Mouse (Mus musculus) CD4-positive naive resting alpha-beta T cell, adult 57 days (primary cell): ENCODE data around the gene Tubb4b. TPM values are rescaled to one million over a fixed set of nuclear protein-coding genes. Genes with fewer than 3 reads are reported as not detected.

Experiments
- total RNA-seq: library from RNA; stranded (reverse); gene quantifications from one replicate; pipeline ENCODE4 v1.2.4, GENCODE M21; 2023

Gene Tubb4b
- total RNA-seq = 113 TPM

DNA sequence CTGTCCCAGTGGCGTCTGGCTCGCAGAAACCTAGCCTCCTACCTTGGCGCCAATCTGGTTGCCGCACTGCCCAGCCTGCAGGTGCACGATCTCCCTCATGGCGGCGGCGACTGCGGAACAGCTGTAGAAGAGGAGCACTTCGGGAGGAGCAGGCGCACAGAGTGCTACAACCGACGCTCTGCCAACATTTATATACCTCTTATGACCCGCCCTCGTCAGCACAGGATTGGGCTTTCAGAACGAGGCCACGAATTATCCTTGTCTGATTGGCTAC, at the start of gene Tubb4b:
TSS of gene Tubb4b (minus strand) at position 211 of the 274 bp plus-strand sequence.

DNA sequence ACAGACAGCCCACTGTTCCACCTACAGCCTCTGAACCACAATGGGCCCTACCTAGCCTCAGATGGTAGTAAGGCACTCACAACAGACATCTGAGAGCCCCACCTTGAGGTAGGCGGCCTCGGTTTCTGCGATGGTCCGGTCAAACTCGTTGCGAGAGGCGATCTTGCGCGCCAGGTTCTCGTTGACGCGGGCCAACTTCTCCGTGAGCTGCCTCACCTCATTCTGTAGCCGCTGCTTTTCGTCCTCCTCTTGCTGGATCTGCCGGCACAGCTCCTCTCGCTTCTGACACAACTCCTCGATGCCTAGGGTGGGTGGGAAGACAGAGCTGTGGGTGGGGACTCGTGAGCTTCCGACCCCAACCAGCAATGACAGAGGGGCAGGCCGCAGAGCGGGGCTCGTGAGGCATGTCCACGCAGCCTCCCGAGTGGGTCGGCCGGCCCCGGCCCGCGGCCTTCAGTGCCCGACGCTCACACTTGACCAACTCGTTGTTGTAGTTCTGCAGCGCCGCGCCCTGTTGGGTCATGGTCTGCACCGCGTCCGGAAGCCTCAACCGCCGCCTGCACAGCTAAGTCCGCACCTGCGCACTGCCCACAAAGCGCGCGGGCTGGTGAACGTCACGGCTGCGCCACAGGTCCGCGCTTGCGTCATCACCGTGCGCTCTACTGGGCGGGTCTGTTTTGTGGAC, 47.5 kb upstream of the Tubb4b start, which contains the start of the genes Ssna1 and Anapc2:
TSS of gene Ssna1 (minus strand) at position 612 of the 685 bp plus-strand sequence.
TSS of gene Anapc2 (plus strand) at position 652 of the 685 bp plus-strand sequence.

DNA sequence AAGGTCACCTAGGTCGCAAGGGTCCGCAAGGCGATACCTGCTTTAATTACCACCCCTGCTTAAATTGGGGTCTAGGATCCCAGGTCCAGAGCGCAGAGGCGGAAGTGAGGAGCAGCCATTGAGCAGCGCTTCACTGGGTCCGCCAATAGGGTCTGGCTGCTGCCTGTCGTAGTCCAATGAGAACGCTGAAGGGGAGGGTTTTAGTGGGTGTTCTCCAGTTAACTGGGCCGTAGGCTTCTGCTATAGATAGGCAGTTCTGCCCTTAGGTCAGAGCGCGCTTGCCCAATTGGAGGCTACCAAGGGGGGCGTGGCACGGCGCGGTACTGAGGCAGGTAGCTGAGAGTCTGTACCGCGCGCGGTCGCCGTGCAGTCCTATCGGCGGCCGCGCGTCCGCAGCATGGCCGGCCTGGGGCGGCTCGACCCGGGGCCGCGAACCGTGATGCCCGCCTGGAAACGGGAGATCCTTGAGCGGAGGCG, 37.8 kb upstream of the Tubb4b start, which contains the start of gene Tprn:
TSS of gene Tprn (plus strand) at position 328 of the 477 bp plus-strand sequence.

DNA sequence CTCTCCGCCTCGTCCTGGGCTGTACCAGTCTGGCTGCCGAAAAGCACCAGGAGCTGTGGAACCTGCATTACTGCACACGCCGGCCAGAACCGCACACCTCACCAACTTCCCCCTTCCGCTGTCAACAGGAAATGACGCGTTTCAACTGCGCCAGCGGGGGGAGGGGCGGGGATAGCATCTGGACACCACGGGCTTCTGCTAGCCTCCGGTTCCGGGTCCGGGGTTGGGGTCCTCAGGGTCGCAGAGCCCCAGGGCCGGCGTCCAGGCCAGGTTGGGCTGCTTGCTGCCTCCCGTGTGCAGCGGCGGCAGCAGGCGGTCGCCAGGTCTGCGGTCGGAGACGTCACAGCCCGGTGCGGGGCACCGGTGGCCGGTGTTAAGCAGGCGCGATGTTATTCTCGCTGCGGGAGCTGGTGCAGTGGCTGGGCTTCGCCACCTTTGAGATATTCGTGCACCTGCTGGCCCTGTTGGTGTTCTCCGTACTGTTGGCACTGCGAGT, 30.8 kb upstream of the Tubb4b start, which contains the start of gene Tmem203:
TSS of gene Tmem203 (plus strand) at position 156 of the 496 bp plus-strand sequence.

DNA sequence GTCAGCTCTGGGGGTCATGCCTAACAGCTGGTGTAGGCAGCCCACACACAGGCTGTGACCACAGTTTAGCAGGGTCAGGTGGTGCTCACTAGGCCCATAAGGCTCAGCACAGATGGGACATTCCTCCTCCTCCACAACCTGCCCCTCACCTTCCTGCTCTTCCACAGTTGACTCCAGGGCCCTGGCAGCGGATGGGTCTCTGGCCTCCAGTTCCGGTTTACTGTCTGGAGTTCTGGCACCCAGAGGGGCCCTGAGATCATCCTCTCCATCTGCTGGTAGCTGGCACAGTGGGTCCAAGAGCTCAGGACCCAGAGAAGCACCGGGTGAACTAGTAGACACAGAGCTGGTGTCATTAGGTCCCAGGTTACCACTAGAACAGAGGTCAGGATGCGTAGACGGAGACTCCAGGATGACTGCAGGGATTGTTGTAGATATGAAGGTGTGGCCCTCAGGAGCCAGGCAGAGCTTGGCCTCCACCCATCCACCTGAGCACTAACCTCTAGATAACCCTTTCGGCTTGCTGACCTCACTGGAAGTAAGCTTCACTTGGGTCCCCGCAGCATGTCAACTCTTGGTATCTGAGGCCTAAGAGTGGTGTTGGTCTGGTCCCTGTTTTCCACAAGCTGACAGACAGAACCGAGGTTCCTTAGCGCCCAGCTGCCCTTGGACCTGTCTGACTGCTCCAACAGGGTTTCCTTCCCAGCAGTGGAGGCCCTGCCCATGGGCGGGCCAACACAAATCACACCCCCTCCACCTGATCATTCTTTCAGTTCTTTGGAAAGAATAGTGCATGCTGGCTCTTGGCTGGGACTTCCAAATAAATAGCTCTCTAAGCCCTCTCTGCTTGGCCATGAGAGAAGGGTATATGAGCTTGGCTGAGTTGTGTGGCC, 21.9 kb upstream of the Tubb4b start, which contains the start of gene AL732309.1:
TSS of gene AL732309.1 (minus strand) at position 681 of the 890 bp plus-strand sequence.

DNA sequence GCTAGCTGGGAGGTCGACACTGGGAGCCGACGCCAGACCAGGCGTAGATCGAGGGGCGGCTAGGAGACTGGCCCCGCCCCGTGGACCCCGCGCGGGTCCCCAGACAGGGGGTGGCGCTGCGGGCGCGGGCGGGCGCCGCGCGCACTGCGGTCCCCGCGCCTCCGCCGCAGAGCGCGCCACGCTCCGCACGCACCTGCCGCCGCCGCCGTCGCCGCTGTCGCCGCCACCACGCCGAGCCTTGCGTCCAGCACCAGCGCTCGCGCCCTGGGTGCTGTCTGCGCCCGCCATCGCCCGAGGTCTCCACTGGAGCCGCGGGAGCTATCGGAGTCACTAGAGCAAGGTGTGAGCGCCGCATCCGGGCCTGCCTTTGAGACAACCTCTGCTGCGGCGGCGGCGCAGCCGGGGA, 17.6 kb upstream of the Tubb4b start, which contains the start of the genes Rnf208 and Cysrt1:
TSS of gene Rnf208 (plus strand) at position 155 of the 406 bp plus-strand sequence.
TSS of gene Cysrt1 (minus strand) at position 352 of the 406 bp plus-strand sequence.

DNA sequence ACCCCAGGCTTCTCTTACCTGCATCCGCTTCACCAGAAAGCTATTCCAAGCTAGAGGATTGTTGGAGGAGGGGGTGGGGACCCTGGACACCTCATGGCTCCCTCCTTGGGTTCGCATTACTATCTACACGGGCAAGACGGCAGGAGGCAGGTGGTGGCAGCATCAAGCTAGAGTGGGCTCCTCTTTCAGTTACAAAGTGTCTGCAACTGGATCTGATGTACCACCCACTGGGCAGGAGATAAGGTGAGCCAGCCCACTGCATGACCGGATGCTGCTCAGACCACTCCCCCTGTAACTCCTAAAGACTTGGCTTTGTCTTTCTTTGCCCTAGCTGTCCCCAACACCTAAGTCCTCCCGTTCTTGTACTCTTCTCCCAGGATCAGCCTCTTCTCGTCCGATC, 12.1 kb upstream of the Tubb4b start, which contains the start of gene Rnf224:
TSS of gene Rnf224 (minus strand) at position 174 of the 400 bp plus-strand sequence.

DNA sequence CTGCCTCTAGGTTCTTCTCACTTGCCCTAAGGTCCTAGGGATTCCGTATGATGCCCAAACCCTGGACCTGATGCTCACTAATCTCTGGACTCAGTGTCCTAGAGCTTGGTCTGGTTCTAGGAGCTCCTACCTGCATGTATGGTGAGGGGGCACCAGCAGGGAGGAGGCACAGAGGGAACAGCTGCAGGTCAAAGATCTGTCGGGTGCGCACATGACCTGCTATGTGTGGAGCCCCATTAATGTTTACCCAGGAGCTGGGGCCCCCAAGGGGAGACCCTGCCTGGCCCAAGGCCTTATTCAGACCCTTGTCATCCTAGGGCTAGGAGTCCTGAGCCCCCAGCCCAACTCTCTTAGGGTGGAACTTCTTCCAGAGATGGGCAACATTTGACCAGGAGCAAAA, 9.5 kb upstream of the Tubb4b start, which contains the start of gene Slc34a3:
TSS of gene Slc34a3 (minus strand) at position 315 of the 400 bp plus-strand sequence.

DNA sequence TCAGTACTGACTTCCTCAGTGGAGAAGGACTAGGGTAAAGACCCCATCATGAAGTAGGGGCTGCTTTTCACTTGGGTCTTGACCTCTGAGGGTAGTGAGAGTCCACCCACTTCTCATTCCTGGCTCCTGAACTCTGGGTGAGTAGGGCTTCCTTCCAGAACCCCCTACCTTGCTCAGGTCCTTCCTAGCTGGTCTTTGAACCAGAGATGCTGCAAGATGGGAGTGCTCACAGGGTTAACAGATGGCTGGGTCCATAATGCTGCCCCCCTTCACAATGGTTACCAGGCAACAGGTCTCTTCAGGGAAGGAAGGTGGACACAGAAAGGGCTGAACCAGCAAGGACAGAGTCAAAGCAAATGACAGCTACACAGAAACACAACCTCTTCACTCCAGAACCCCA, 6.1 kb downstream of the Tubb4b start, which contains the start of gene Fam166a:
TSS of gene Fam166a (plus strand) at position 301 of the 400 bp plus-strand sequence.

DNA sequence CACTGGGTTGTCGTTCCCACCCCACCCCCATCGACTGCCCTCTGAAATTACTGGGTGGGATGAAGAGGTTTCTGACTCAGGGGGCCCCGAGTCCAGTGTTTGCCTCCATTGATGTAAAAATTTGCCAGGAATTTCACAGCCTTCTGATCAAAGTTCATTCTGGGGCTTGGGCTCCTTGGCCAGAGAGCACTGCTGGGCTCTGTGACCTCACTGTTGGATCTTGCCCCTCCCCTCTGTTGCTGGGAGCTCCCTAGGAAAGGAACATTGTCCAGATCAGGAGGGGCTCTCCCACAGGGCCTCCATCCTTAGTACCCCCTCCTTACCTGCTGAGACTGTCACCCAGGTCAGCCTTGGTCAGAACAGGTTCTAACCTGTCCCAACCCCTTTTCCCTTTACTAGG, 10.1 kb downstream of the Tubb4b start, which contains the start of gene Stpg3:
TSS of gene Stpg3 (minus strand) at position 194 of the 400 bp plus-strand sequence.

DNA sequence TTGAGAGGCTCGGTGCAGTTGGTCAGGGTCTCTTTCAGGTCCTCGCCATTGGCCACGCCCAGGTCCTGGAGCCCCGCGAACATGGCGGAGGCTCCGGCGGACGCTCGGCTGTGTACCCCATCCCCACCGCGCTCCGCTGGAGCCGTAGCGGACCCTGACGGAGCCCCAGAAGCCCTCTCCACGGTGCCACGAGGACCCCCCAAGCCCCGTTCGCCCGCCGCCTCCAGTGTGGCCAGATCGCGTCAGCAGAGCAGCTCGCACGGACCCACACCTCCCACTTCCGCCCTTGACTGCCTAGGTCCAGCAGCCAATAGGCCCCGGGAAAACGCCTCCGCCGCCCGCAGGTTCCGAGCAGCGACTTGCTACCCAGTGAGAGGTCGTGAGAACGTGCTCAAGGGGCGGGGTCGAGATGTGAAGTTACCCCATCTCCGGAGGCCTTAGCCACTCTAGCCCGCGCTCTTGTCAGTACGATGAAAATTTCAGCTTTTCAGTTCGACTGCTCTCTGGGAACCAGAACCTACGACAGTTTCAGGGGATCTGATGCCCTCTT, 13.3 kb downstream of the Tubb4b start, which contains the start of gene Nelfb:
TSS of gene Nelfb (minus strand) at position 369 of the 550 bp plus-strand sequence.

DNA sequence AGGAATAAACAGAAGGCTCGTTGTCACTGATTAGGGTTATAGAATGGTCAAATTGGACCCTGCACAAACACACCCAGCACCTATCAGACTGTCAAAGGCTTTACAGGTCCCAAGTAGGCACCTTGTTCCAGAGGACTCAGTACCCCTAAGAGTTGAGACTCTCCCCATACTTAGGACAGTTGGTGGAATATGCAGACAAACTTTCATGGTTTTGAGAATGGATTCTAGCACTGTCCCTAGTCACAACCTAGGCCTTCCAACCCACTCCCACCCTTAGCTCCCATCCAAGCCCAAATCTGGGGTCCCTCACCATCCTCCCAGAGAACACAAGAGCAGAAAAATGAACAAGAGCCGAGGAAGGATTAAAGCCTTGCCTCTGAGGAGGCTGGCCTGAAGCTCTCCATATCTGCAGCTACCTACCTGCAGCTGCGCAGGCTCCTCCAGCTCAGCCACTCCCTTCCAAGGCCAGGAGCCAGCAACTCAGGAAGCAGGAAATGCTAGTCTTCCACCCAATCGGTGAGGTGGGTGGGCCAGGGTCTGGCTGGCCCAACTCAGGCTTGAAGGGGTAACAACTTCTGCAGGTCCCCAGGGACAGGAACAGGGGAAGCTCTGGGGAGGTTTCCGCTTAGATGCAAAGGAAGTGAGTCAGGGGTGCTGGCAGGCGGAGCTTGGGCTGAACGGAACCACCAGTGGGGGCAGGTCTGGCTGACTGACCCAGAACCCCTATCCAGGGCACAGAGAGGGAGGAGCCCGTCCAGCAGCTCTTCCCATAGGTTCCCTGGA, 28.1 kb downstream of the Tubb4b start, which contains the start of gene Tor4a:
TSS of gene Tor4a (minus strand) at position 715 of the 783 bp plus-strand sequence.

DNA sequence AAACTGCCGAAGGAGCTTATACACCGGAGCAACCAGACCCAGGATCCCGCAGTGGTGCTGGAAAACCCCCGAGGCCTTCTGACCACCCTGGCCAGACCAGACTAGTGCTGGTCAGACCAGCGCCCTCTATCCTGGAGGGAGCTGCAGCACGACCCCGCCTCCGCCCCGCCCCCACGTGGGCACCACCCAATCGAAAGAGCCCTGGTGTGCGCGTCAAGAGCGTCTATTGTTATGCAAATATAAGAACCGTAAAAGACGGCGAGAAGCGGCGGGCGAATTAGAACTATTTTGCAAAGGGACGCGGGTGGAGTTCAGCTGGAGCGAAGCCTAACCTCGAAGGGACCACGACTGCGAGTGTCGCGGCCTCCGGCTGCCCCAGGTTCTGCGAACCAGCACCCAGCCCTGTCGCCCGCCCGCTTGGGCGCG, 44.0 kb downstream of the Tubb4b start, which contains the start of gene Nrarp:
TSS of gene Nrarp (plus strand) at position 281 of the 426 bp plus-strand sequence.

Other genes starting within 250 kb of the Tubb4b start
- 25.7 TPM for gene Mrpl41, start 249.6 kb downstream of the Tubb4b start, total RNA-seq
- gene Pnpla7, start 248.7 kb downstream of the Tubb4b start, total RNA-seq = 177 TPM
- 22.3 TPM for gene Nsmf, start 170.3 kb downstream of the Tubb4b start, total RNA-seq
- not detected for gene Entpd8, start 144.4 kb downstream of the Tubb4b start, total RNA-seq
- not detected for gene Noxa1, start 129.6 kb downstream of the Tubb4b start, total RNA-seq
- 5.2 TPM for gene Nrarp, start 43.9 kb downstream of the Tubb4b start, total RNA-seq
- 23.0 TPM for gene Tor4a, start 27.8 kb downstream of the Tubb4b start, total RNA-seq
- gene Nelfb, start 13.2 kb downstream of the Tubb4b start, total RNA-seq = 63.7 TPM
- not detected for gene Stpg3, start 10.1 kb downstream of the Tubb4b start, total RNA-seq
- not detected for gene Fam166a, start 6.0 kb downstream of the Tubb4b start, total RNA-seq
- not detected for gene Slc34a3, start 9.7 kb upstream of the Tubb4b start, total RNA-seq
- not detected for gene Rnf224, start 12.1 kb upstream of the Tubb4b start, total RNA-seq
- not detected for gene Rnf208, start 17.6 kb upstream of the Tubb4b start, total RNA-seq
- not detected for gene Cysrt1, start 17.8 kb upstream of the Tubb4b start, total RNA-seq
- gene AL732309.1, start 22.2 kb upstream of the Tubb4b start, total RNA-seq = 5.9 TPM
- gene Tmem203, start 30.7 kb upstream of the Tubb4b start, total RNA-seq = 24.4 TPM
- gene Tprn, start 37.9 kb upstream of the Tubb4b start, total RNA-seq = 29.6 TPM
- gene Ssna1, start 47.7 kb upstream of the Tubb4b start, total RNA-seq = 35.2 TPM
- 99.3 TPM for gene Anapc2, start 47.8 kb upstream of the Tubb4b start, total RNA-seq
- gene Tmem210, start 63.4 kb upstream of the Tubb4b start, total RNA-seq = not detected
- gene Lrrc26, start 65.2 kb upstream of the Tubb4b start, total RNA-seq = not detected
- not detected for gene Grin1, start 94.5 kb upstream of the Tubb4b start, total RNA-seq
- gene Man1b1, start 107.6 kb upstream of the Tubb4b start, total RNA-seq = 50.6 TPM
- 17.2 TPM for gene Dpp7, start 131.7 kb upstream of the Tubb4b start, total RNA-seq
- gene Uap1l1, start 141.0 kb upstream of the Tubb4b start, total RNA-seq = 10.3 TPM
- 0.74 TPM for gene Sapcd2, start 147.6 kb upstream of the Tubb4b start, total RNA-seq
- gene Entpd2, start 171.2 kb upstream of the Tubb4b start, total RNA-seq = 1.4 TPM
- gene Npdc1, start 174.6 kb upstream of the Tubb4b start, total RNA-seq = 0.98 TPM
- gene Fut7, start 198.6 kb upstream of the Tubb4b start, total RNA-seq = 0.59 TPM
- 69.0 TPM for gene Abca2, start 204.0 kb upstream of the Tubb4b start, total RNA-seq
- gene Clic3, start 232.1 kb upstream of the Tubb4b start, total RNA-seq = not detected
- gene Paxx, start 236.4 kb upstream of the Tubb4b start, total RNA-seq = 92.6 TPM
- gene Ptgds, start 245.3 kb upstream of the Tubb4b start, total RNA-seq = not detected